Mouse (Mus musculus): ENCODE data around the gene Fam136a. TPM values are rescaled to one million over a fixed set of nuclear protein-coding genes. Genes with fewer than 3 reads are reported as not detected.

Gene Fam136a
- total and polyA plus RNA-seq, 3 experiments = 152 to 339 (median 160) TPM

- dilution Hi-C loops (cut with MboI; ENCODE audit: extremely low pct_ligation_motif_present, extremely low pct_unique_long_range_greater_than_20kb, low sequenced_read_pairs) = no loop called here
- H3K27me3 ChIP-seq (replicated peaks) = peaks cover 24% of the 10 kb centered on the region
- peak; percentile 39 for DNase-seq (ENCODE audit: extremely low read depth)
- H3K4me3 ChIP-seq (replicated peaks in 1 of 3; ENCODE audit: low read depth in 2 of 3, low read length in 2 of 3, poor library complexity in 1 of 3) = peak overlapping the region; percentile 54 to 92 (median 90)
- in situ Hi-C loops (cut with MboI; ENCODE audit: low pct_ligation_motif_present, low pct_unique_long_range_greater_than_20kb, low sequenced_read_pairs) = loop anchor here (5.0 to 25.0 kb wide), 2 partner anchors 36 to 354 kb away; partner anchors contain the start of genes Figla and Tia1
- peaks cover 18% of the 10 kb centered on the region for H3K79me2 ChIP-seq (replicated peaks; ENCODE audit: control insufficient read depth, extremely low read depth, insufficient read depth, poor library complexity, severe bottlenecking)
- peaks cover 5 to 23% of the 10 kb centered on the region in 2 experiments for H3K4me1 ChIP-seq (ENCODE audit: control insufficient read depth in 1 of 2, insufficient read depth in 2 of 2)
- peaks cover 6% of the 10 kb centered on the region for H3K9me3 ChIP-seq (replicated peaks; ENCODE audit: low read length)
- H3K9ac ChIP-seq (ENCODE audit: insufficient read depth, low read depth) = peak overlapping the region; percentile 88
- H3K4me2 ChIP-seq (ENCODE audit: insufficient read depth, low read depth, poor library complexity, severe bottlenecking) = peak overlapping the region; percentile 89
- peak overlapping the region; percentile 21 for H3K27ac ChIP-seq (ENCODE audit: insufficient read depth, low read depth)
- peaks cover 9 to 25% of the 10 kb centered on the region in 2 experiments for H3K36me3 ChIP-seq (replicated peaks in 1 of 2; ENCODE audit: control insufficient read depth in 1 of 2, insufficient read depth in 1 of 2, low read length in 1 of 2)
- TF ChIP-seq SMC3 (IDR thresholded peaks at IDR 0.05; ENCODE audit: low read depth, low read length) (no peak), POLR2AphosphoS2 (IDR thresholded peaks at IDR 0.05; ENCODE audit: low read depth, low read length) (peak; percentile 47; the same call in 1 of the 2 replicates), MAX (IDR thresholded peaks at IDR 0.05; ENCODE audit: low read length) (peak; percentile 83), ETS1 (conservative IDR thresholded peaks at IDR 0.05; ENCODE audit: low read depth, low read length) (no peak), JUND (conservative IDR thresholded peaks at IDR 0.05; ENCODE audit: low read depth, low read length) (no peak), MXI1 (IDR thresholded peaks at IDR 0.05; ENCODE audit: low read depth, low read length) (peak; percentile 27; the same call in 1 of the 2 replicates), CTCF (conservative IDR thresholded peaks at IDR 0.05 in 1 of 2, IDR thresholded peaks at IDR 0.05 in 1 of 2; ENCODE audit: low read depth in 2 of 2, low read length in 2 of 2) (no peak), CHD1 (IDR thresholded peaks at IDR 0.05; ENCODE audit: low read depth, low read length) (no peak), ELF1 (IDR thresholded peaks at IDR 0.05; ENCODE audit: low read depth, low read length) (no peak), KAT2A (IDR thresholded peaks at IDR 0.05; ENCODE audit: insufficient replicate concordance, low read length) (no peak), IRF4 (IDR thresholded peaks at IDR 0.05; ENCODE audit: low read depth, low read length) (no peak), MYC (IDR thresholded peaks at IDR 0.05; ENCODE audit: low read depth, low read length) (0 out of 2 replicates have a peak, but pooled peaks have one; percentile 32), SIN3A (IDR thresholded peaks at IDR 0.05; ENCODE audit: low read length) (peak; percentile 57)
These were observed 843 bp downstream of the Fam136a start for GRCm38 (mm10) chr6:86366125-86366852.

- H3K27me3 ChIP-seq (replicated peaks) = peaks cover 19% of the 10 kb centered on the region
- in situ Hi-C loops (cut with MboI; ENCODE audit: low pct_ligation_motif_present, low pct_unique_long_range_greater_than_20kb, low sequenced_read_pairs) = loop anchor here (5.0 to 25.0 kb wide), 2 partner anchors 35 to 355 kb away; partner anchors contain the start of genes Figla and Tia1
- no peak for DNase-seq (ENCODE audit: extremely low read depth)
- H3K4me1 ChIP-seq (ENCODE audit: control insufficient read depth in 1 of 2, insufficient read depth in 2 of 2) = peaks cover 5 to 23% of the 10 kb centered on the region in 2 experiments
- dilution Hi-C loops (cut with MboI; ENCODE audit: extremely low pct_ligation_motif_present, extremely low pct_unique_long_range_greater_than_20kb, low sequenced_read_pairs) = no loop called here
- TF ChIP-seq ZMIZ1 (IDR thresholded peaks at IDR 0.05; ENCODE audit: low read depth, low read length) = no peak
- peak; percentile 74; the same call in 1 of the 2 replicates for TF ChIP-seq MAFK (IDR thresholded peaks at IDR 0.05; ENCODE audit: insufficient replicate concordance, low read length)
- no peak for TF ChIP-seq RAD21 (IDR thresholded peaks at IDR 0.05; ENCODE audit: low read depth, low read length)
- H3K79me2 ChIP-seq (replicated peaks; ENCODE audit: control insufficient read depth, extremely low read depth, insufficient read depth, poor library complexity, severe bottlenecking) = peaks cover 23% of the 10 kb centered on the region
- H3K27ac ChIP-seq (ENCODE audit: insufficient read depth, low read depth) = peak overlapping the region; percentile 21
- H3K9ac ChIP-seq (ENCODE audit: insufficient read depth, low read depth) = peak overlapping the region; percentile 88; the same call in 1 of the 2 replicates
- peak overlapping the region; percentile 89 for H3K4me2 ChIP-seq (ENCODE audit: insufficient read depth, low read depth, poor library complexity, severe bottlenecking)
- peaks cover under 1% of the 10 kb centered on the region for H3K9me3 ChIP-seq (replicated peaks; ENCODE audit: low read length)
- H3K4me3 ChIP-seq (replicated peaks in 1 of 3; ENCODE audit: low read depth in 2 of 3, low read length in 2 of 3, poor library complexity in 1 of 3) = peak overlapping the region; percentile 54 to 92 (median 90)
- H3K36me3 ChIP-seq (replicated peaks in 1 of 2; ENCODE audit: control insufficient read depth in 1 of 2, insufficient read depth in 1 of 2, low read length in 1 of 2) = peaks cover 9 to 25% of the 10 kb centered on the region in 2 experiments
These were observed 1.4 kb downstream of the Fam136a start for GRCm38 (mm10) chr6:86366853-86367249.

All from CH12.LX (cell line).